Mouse (Mus musculus): Measurements from ENCODE around the gene Lrch3. TPM values are rescaled to one million over a fixed set of nuclear protein-coding genes. Genes with fewer than 3 reads are reported as not detected.
"Not testable (repeated sequence)": the region's sequence is repeated elsewhere in the genome, so short reads cannot be mapped to it uniquely, and the experiment has no call there.

The Lrch3 gene
- total and polyA plus RNA-seq, 2 experiments from 2014 or later: 19.6 to 50.3 TPM

- H3K4me2 ChIP-seq (ENCODE audit: low read depth): no peak overlapping the region
- H3K9ac ChIP-seq: no peak overlapping the region
- peaks cover 6% of the 10 kb centered on the region for H3K4me1 ChIP-seq (ENCODE audit: insufficient read depth)
- no peak overlapping the region for H3K27ac ChIP-seq (ENCODE audit: low read depth, low read length)
- TF ChIP-seq CTCF (IDR thresholded peaks at IDR 0.05; ENCODE audit: low read depth): no peak
- no peak for DNase-seq
- WGBS: 76% methylated on average over 2 of the region's 2 CpGs
- H3K4me3 ChIP-seq (ENCODE audit: low read depth, low read length): no peak overlapping the region
- no peaks in the 10 kb centered on the region for H3K9me3 ChIP-seq (ENCODE audit: low read length)
- no peak for ATAC-seq
- H3K27me3 ChIP-seq (ENCODE audit: insufficient read depth, low read length): no peaks in the 10 kb centered on the region
- no peaks in the 10 kb centered on the region for H3K36me3 ChIP-seq (ENCODE audit: insufficient read depth)
These were observed 23.5 kb downstream of the Lrch3 start for GRCm38 (mm10) chr16:32937358-32937757.

- 20% methylated on average over 3 of the region's 3 CpGs for WGBS
These were observed 25.4 kb downstream of the Lrch3 start for GRCm38 (mm10) chr16:32939301-32939700.

DNA sequence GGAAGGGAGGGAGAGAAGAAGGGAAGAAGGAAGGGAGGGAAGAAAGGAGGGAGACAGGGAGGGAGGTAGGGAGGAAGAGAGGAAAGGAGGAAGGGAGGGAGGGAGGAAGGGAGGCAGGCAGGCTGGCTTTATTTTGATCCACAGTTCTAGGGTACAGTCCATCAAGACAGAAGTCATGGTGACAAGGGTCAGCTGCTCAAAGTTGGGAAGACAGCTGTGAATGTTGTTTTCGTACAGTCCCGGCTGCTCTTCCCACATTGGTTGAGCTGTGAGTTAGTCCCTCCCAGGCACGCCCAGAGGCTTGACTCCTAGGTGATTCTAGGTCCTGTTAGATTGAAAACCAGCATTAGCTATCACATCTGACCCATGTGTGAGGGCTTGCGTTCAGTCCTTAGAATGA is 25.8 kb downstream of the Lrch3 start:
- not testable (repeated sequence) for H3K27ac ChIP-seq (ENCODE audit: low read depth, low read length); H3K4me1 ChIP-seq (ENCODE audit: insufficient read depth); H3K36me3 ChIP-seq (ENCODE audit: insufficient read depth); DNase-seq; H3K4me3 ChIP-seq (ENCODE audit: low read depth, low read length); H3K9ac ChIP-seq; H3K9me3 ChIP-seq (ENCODE audit: low read length); H3K27me3 ChIP-seq (ENCODE audit: insufficient read depth, low read length); H3K4me2 ChIP-seq (ENCODE audit: low read depth); ATAC-seq
- 95% methylated on average over 4 of the region's 4 CpGs for WGBS

More at GRCm38 (mm10) chr16:32939301-32939700, 25.4 kb downstream of the Lrch3 start:
- H3K9me3 ChIP-seq (ENCODE audit: low read length); H3K4me2 ChIP-seq (ENCODE audit: low read depth); H3K27me3 ChIP-seq (ENCODE audit: insufficient read depth, low read length); H3K4me1 ChIP-seq (ENCODE audit: insufficient read depth); H3K4me3 ChIP-seq (ENCODE audit: low read depth, low read length); H3K36me3 ChIP-seq (ENCODE audit: insufficient read depth); H3K27ac ChIP-seq (ENCODE audit: low read depth, low read length); H3K9ac ChIP-seq: not testable (repeated sequence)
- peak; percentile 69 for DNase-seq
- peak; percentile 79 for ATAC-seq

GRCm38 (mm10) chr16:32941226-32941625 is 27.3 kb downstream of the Lrch3 start:
- not testable (repeated sequence) for H3K27me3 ChIP-seq (ENCODE audit: insufficient read depth, low read length); DNase-seq; H3K4me1 ChIP-seq (ENCODE audit: insufficient read depth); H3K27ac ChIP-seq (ENCODE audit: low read depth, low read length); ATAC-seq; H3K4me3 ChIP-seq (ENCODE audit: low read depth, low read length); H3K9me3 ChIP-seq (ENCODE audit: low read length); H3K4me2 ChIP-seq (ENCODE audit: low read depth); H3K9ac ChIP-seq; H3K36me3 ChIP-seq (ENCODE audit: insufficient read depth)
- WGBS: 94% methylated on average over 1 of the region's 2 CpGs

GRCm38 (mm10) chr16:32942694-32943093 is 28.8 kb downstream of the Lrch3 start:
- DNase-seq (peak; percentile 41), ATAC-seq (peak; percentile 80)
- H3K27ac ChIP-seq (ENCODE audit: low read depth, low read length): no peak overlapping the region
- WGBS: 43% methylated on average over 5 of the region's 5 CpGs
- peaks cover 3% of the 10 kb centered on the region; the same call in 1 of the 2 replicates for H3K4me1 ChIP-seq (ENCODE audit: insufficient read depth)
- no peaks in the 10 kb centered on the region for H3K9me3 ChIP-seq (ENCODE audit: low read length)
- no peak overlapping the region for H3K4me2 ChIP-seq (ENCODE audit: low read depth)
- no peak overlapping the region for H3K4me3 ChIP-seq (ENCODE audit: low read depth, low read length)
- H3K9ac ChIP-seq: no peak overlapping the region
- H3K36me3 ChIP-seq (ENCODE audit: insufficient read depth): no peaks in the 10 kb centered on the region
- no peaks in the 10 kb centered on the region for H3K27me3 ChIP-seq (ENCODE audit: insufficient read depth, low read length)
- no peak for TF ChIP-seq CTCF (IDR thresholded peaks at IDR 0.05; ENCODE audit: low read depth)

DNA sequence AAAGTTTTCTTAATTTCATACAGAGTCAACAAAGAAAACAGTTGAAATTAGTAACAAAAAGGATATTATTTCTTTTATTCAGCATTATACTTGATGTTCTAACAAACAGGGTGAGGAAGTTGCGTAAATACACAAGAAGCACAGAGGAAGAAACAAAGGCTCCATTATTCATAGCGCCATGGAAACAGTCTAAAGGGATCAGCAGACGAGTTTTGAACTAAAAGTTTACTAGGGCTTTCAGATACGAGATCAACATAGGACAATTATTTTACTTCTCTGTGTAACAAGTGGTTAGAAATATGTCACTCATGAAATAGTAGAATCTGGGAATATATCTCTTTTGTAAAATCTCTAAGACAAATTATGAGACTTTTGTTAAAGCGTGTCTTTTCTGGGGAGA is 31.5 kb downstream of the Lrch3 start:
- Histone ChIP-seq H3K27ac (ENCODE audit: low read depth, low read length) (no peak overlapping the region), H3K4me3 (ENCODE audit: low read depth, low read length) (no peak overlapping the region), H3K36me3 (ENCODE audit: insufficient read depth) (no peaks in the 10 kb centered on the region), H3K27me3 (ENCODE audit: insufficient read depth, low read length) (no peaks in the 10 kb centered on the region), H3K4me1 (ENCODE audit: insufficient read depth) (no peaks in the 10 kb centered on the region), H3K9me3 (ENCODE audit: low read length) (no peaks in the 10 kb centered on the region), H3K9ac (no peak overlapping the region), H3K4me2 (ENCODE audit: low read depth) (no peak overlapping the region)
- 28% methylated on average over 5 of the region's 5 CpGs for WGBS
- DNase-seq: no peak
- TF ChIP-seq CTCF (IDR thresholded peaks at IDR 0.05; ENCODE audit: low read depth): no peak
- ATAC-seq: no peak

DNA sequence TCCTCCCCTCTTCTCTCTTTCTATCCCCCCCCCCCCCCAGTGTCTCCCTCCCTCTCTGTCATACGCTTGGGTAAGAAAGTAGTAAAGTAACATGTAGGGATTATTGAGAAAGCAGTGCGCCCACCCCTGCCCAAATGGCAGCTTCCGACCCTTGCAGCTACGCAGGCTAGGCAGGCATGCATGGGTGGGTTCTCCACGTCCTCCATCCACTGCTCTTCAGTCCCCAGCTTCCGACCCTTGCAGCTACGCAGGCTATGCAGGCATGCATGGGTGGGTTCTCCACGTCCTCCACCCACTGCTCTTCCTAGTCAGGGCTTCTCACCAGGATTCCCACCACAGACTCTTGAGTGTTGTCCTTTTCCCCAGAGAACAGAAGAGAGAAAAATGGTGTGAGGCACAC is 34.1 kb downstream of the Lrch3 start:
- H3K9ac ChIP-seq: no peak overlapping the region

DNA sequence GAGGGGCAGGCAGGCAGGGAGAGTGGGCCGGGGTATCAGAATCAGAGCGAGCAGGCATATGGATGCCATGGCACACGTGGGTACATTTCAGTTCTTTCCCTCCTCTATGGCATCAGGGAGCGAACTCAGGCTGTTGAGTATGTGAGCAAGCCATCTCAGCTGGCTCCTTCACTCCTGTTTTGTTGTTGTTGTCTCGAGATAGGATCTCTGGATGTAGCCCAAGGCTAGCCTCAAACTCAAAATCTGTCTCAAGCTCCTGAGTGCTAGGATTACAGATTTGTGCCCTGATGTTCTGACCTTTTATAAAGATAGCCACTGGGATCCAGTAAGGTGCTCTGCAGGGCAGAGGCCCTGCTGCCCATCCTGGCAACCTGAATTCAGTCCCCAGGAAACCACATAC is 34.8 kb downstream of the Lrch3 start:
- ATAC-seq: no peak
- WGBS: 81% methylated on average over 5 of the region's 5 CpGs
- H3K36me3 ChIP-seq (ENCODE audit: insufficient read depth): no peaks in the 10 kb centered on the region
- no peak overlapping the region for H3K4me2 ChIP-seq (ENCODE audit: low read depth)
- H3K9ac ChIP-seq: no peak overlapping the region
- no peak overlapping the region for H3K27ac ChIP-seq (ENCODE audit: low read depth, low read length)
- no peak for DNase-seq
- H3K27me3 ChIP-seq (ENCODE audit: insufficient read depth, low read length): no peaks in the 10 kb centered on the region
- no peak overlapping the region for H3K4me3 ChIP-seq (ENCODE audit: low read depth, low read length)
- H3K9me3 ChIP-seq (ENCODE audit: low read length): no peaks in the 10 kb centered on the region
- no peak for TF ChIP-seq CTCF (IDR thresholded peaks at IDR 0.05; ENCODE audit: low read depth)
- H3K4me1 ChIP-seq (ENCODE audit: insufficient read depth): no peaks in the 10 kb centered on the region

More for the DNA sequence above, 34.1 kb downstream of the Lrch3 start:
- Histone ChIP-seq H3K4me2 (ENCODE audit: low read depth) (no peak overlapping the region), H3K9me3 (ENCODE audit: low read length) (no peaks in the 10 kb centered on the region), H3K36me3 (ENCODE audit: insufficient read depth) (no peaks in the 10 kb centered on the region), H3K27ac (ENCODE audit: low read depth, low read length) (no peak overlapping the region), H3K4me3 (ENCODE audit: low read depth, low read length) (no peak overlapping the region), H3K27me3 (ENCODE audit: insufficient read depth, low read length) (no peaks in the 10 kb centered on the region), H3K4me1 (ENCODE audit: insufficient read depth) (no peaks in the 10 kb centered on the region)
- DNase-seq: no peak
- ATAC-seq: no peak
- WGBS: 78% methylated on average over 8 of the region's 8 CpGs
- no peak for TF ChIP-seq CTCF (IDR thresholded peaks at IDR 0.05; ENCODE audit: low read depth)
